Comparison of ENCODE assay signal across 8 mouse cellular contexts in genomic region chr13:53096615-53097014, GRCm38 (mm10).
A peak's percentile ranks its signal among the peaks of the same experiment; 100 is the strongest.
DNase-seq lines count a peak whose midpoint lies in the region; ATAC-seq and TF ChIP-seq lines count a peak whose summit lies in the region.

No protein-coding gene starts in this region.

- peak; percentile 99 for TF ChIP-seq CTCF in heart, adult 2 months (IDR thresholded peaks at IDR 0.05)

- whole genome bisulfite sequencing in heart, adult 2 months: 18% methylated on average over 8 of the region's 8 CpGs
- 21% methylated on average over 8 of the region's 8 CpGs for WGBS in midbrain, embryonic 14.5 days

- ATAC-seq in granulocyte monocyte progenitor cell, adult 5-6 weeks (replicated peaks; ENCODE audit: poor library complexity, severe bottlenecking): peak; percentile 73
- ATAC-seq in midbrain, embryonic 14.5 days (ENCODE audit: low FRiP score, low TSS enrichment): no peak

- no peaks in the 10 kb centered on the region for H3K27me3 ChIP-seq in heart, adult 2 months (ENCODE audit: control insufficient read depth, insufficient read depth, low read length)
- no peaks in the 10 kb centered on the region; the same call in 1 of the 2 replicates for H3K27me3 ChIP-seq in midbrain, embryonic 14.5 days (ENCODE audit: control insufficient read depth, insufficient read depth, low read length)

- no peaks in the 10 kb centered on the region for H3K4me1 ChIP-seq in heart, adult 2 months (ENCODE audit: control insufficient read depth, insufficient read depth, low read length)
- H3K4me1 ChIP-seq in midbrain, embryonic 14.5 days (ENCODE audit: control insufficient read depth, insufficient read depth, low read length): peaks cover 7% of the 10 kb centered on the region; the same call in 1 of the 2 replicates

- no peak overlapping the region for H3K4me2 ChIP-seq in midbrain, embryonic 14.5 days (ENCODE audit: low read length)

- H3K4me3 ChIP-seq in heart, adult 2 months: no peak overlapping the region
- H3K4me3 ChIP-seq in midbrain, embryonic 14.5 days (replicated peaks; ENCODE audit: low read depth, low read length): no peak overlapping the region

- no peaks in the 10 kb centered on the region for H3K9me3 ChIP-seq in midbrain, embryonic 14.5 days (ENCODE audit: control insufficient read depth, low read length)

- DNase-seq in heart, adult 2 months: peak; percentile 62 to 79
- DNase-seq in heart, adult 11 months: no peak
- peak; percentile 85 for DNase-seq in NIH3T3 (ENCODE audit: low read depth)
- DNase-seq in cerebellum, postnatal 10 days: peak; percentile 90 to 93
- DNase-seq in layer of hippocampus, postnatal 36 days: peak; percentile 65 to 69
- peak; percentile 85 for DNase-seq in midbrain, embryonic 14.5 days
- DNase-seq in spleen, postnatal 4 days (ENCODE audit: low spot score in 2 of 2): peak; percentile 47 to 81

- no peak overlapping the region for H3K27ac ChIP-seq in heart, adult 2 months
- no peak overlapping the region for H3K27ac ChIP-seq in midbrain, embryonic 14.5 days (replicated peaks; ENCODE audit: low read depth, low read length)

- intact Hi-C loops in heart, adult 2 months (cut with DNase I): loop anchor here (1.0 to 5.0 kb wide), 5 partner anchors 99 to 446 kb away; partner anchors contain the start of gene Nfil3

- TF ChIP-seq POLR2A in heart, adult 2 months (IDR thresholded peaks at IDR 0.05; ENCODE audit: insufficient read depth, low read depth, low read length): no peak

- no peaks in the 10 kb centered on the region for H3K36me3 ChIP-seq in heart, adult 2 months (ENCODE audit: control insufficient read depth, insufficient read depth, low read length)
- no peaks in the 10 kb centered on the region for H3K36me3 ChIP-seq in midbrain, embryonic 14.5 days (ENCODE audit: control insufficient read depth, insufficient read depth, low read length)

- H3K9ac ChIP-seq in heart, adult 2 months (ENCODE audit: low read depth, low read length): no peak overlapping the region
- no peak overlapping the region for H3K9ac ChIP-seq in midbrain, embryonic 14.5 days (replicated peaks; ENCODE audit: low read length)

- H3K79me2 ChIP-seq in heart, adult 2 months (replicated peaks; ENCODE audit: control insufficient read depth, insufficient read depth, low read length): no peaks in the 10 kb centered on the region

- 0 out of 2 replicates have a peak, but pooled peaks have one; percentile 55 for TF ChIP-seq EP300 in heart, adult 2 months (IDR thresholded peaks at IDR 0.05; ENCODE audit: insufficient read depth, low read depth, low read length)
